Mouse (Mus musculus) left cerebral cortex, postnatal 36 days (tissue): ENCODE results near the gene Loxl3. TPM values are rescaled to one million over a fixed set of nuclear protein-coding genes. Genes with fewer than 3 reads are reported as not detected.

ENCODE experiments used
- DNase-seq, 2 experiments: peaks; one replicate each; pipeline ENCODE4 v3.0.0; 2021 to 2022; ENCODE audit warnings: low spot score in 2 of 2, mixed read lengths in 1 of 2
- intact Hi-C: fragments of 180-260 bp; cut with DNase I; formaldehyde crosslinking; loops from one replicate; pipeline ENCODE4 v1.15.1; 2025
- total RNA-seq, 2 experiments: library from RNA; stranded (reverse); gene quantifications; 2 replicates each; pipeline ENCODE4 v1.2.3; 2021

Loxl3 gene
- 1 to 10 TPM; 2.7 to 4.9 TPM for total RNA-seq

DNA sequence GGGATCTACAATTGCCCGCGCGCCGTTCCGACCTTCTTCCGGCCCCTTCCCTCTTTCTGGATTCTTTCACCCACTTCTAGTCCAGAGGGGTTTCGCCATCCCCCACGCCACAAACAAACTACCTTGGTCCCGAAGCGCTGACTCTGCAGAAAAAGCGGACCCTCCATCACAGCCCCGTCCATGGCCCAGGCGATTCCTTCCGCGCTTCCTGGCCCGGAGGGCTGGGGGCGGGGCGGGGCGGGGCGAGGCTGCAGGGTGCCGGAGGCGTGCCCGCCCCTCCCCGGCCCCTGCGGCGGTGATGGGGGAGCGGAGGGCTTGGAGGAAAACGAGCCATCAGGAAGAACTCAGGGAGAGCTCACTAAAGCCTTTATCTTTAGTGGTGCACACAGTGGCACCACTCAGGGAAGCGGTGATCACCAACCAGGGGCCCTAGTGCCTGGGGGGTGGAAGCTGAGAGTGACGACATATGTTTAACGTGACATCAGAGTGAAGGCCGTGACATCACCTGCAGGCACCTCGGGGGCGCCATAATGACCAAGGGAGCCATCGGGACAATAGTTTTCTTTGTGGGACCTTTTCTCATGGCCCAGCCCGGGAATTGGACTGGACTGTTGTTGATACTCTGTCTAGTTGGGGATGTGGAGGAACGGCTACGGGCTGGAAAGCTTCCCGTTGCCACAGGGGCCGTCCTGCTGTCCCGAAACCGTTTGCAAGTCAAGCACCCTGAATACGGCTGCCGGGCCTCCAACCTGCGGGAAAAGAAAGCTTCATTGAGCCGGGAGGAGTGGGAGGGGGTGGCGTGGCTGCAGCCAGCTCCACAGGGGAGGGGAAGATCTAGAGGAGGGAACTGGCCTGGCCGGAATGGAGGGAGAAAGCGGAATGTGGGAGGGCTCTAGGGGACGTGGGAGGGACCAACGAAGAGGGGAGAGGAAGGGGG, at the start of gene Loxl3, which contains the start of gene Dok1:
Gene Loxl3, plus strand, starts transcription at position 925 of the 937 bp plus-strand sequence.
Gene Dok1, minus strand, starts transcription at position 223 of the 937 bp plus-strand sequence.
- no peak for DNase-seq
- intact Hi-C loops: loop anchor here (2.0 kb wide), 1 partner anchor 19 kb away; no protein-coding TSS in a partner anchor

DNA sequence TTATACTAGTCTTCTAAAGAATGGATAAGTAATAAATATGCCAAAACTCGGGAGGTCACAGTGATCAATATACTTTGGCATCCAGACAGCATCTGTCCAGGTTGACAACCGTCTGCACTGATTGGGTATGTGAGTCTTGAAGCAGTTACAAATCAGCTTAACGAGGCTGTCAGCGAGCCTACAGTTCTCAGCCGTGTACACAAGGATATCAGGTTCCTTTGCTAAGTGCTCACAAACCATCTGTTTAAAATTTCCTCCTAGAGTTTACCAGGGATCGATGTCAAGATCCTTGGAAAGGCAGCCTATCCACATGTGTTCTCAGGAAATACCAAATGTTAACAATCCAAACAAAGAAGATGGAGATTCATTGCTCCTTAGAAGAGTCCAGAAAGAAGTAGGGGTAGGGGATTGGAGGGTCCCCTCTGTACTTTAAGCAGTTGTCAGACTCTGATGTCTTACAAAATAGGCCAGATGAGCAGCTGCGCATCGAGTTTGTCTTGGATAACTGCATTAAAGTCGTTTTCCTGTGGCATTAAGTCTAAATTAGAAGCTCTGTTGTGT, 46.5 kb upstream of the Loxl3 start:
- no peak for DNase-seq
- intact Hi-C loops: no loop called here

DNA sequence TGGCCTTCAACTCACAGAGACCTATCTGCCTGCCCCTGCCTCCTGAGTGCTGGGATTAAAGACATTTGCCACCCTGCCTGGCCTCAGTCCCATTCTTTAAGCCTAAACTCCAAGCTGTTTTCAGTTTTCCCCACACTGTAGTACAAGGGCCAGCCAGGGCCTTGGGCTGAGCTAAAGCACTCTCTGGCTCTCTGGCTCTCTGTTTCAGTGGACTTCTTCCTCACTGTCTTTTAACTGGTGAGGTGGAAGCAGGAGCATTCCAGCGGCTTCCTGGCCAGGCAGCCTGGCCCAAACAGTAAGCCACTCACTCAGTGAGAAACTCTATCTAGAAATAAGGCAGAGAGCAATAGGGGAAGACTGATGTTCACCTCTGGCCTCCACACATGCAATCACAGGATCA, 40.3 kb upstream of the Loxl3 start:
- intact Hi-C loops: loop anchor here (10.0 kb wide), 1 partner anchor 171 kb away; the partner anchor contains the start of gene Dctn1
- DNase-seq: no peak

DNA sequence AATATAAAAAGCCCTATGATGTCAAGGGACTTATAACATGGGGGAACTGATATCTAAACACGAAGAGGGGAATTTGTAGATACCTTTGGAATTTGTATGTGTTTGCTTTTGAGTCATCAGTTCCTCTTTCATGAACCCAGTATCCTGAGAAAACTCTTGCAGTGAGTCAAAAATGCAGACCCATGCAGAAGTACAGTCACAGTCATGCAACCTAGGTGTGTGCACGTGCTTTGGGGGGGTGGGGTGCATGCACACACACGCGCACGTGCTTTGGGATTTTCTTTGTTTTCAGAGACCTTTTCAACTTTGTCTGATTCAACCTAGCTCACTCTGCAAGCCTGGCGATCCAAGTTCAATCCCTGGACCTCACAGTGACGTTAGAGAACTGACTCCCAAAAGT, 39.6 kb upstream of the Loxl3 start:
- DNase-seq: no peak
- intact Hi-C loops: loop anchor here (10.0 kb wide), 1 partner anchor 170 kb away; the partner anchor contains the start of gene Dctn1

DNA sequence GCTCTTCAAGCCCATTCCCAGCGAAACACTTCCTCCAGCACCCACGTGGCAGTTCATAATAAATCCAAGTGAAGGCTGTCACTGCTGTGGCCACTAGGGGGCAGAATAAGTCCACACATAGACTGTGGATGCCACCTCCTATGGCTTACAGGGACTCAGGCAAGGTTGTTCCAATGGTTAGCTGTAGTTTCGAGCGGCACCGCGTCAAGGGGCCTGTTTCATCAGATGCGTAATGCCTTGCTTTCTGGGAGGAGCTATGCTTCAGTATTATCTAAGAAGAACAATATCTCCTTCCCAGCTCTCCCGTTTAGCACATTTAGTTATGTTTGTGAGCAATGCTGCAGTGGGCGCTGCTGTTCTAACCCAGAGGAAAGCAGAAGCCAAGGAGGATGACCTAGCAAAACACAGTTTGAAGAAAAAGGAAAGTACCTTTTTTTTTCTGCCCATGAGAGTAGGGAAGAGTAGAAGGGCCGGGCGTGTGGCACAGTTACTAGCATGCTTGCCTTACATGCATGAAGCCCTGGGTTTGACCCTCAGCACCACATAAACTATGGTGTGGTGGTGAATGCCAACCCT, 37.1 kb upstream of the Loxl3 start:
- peak; percentile 88 to 91 for DNase-seq
- intact Hi-C loops: loop anchor here (1.0 to 10.0 kb wide), 4 partner anchors 57 to 168 kb away; partner anchors contain the start of genes Aup1, Ccdc142, Dctn1 and Gm42688

DNA sequence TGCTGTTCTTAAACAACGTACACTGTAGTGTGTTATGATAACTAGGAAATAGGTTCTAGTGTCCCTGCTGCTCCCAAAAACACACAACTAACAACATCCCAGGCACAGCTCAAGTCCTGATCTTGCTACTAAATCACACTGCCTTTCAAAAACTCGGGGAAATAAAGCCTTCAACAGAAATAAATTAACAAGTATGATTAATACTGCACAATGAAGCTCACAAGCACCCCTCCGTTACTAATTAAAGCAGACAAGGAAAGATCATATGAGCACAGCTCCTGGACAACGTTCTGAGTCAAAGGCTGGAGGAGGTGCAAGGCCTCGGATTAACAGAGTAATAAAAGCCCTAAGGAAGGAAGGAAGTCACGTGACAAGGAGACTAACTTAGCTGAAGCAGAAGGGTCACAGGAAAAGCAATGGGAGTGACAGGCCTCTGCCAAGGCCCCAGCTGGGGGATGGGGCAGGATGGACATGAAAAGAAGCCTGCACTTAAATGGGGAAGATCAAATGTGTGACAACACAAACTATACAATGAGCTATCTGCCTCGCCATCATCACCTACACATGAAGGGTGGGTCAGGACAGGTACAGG, 36.4 kb upstream of the Loxl3 start:
- intact Hi-C loops: loop anchor here (5.0 to 10.0 kb wide), 2 partner anchors 80 to 167 kb away; partner anchors contain the start of genes Dctn1 and Pcgf1
- no peak for DNase-seq

DNA sequence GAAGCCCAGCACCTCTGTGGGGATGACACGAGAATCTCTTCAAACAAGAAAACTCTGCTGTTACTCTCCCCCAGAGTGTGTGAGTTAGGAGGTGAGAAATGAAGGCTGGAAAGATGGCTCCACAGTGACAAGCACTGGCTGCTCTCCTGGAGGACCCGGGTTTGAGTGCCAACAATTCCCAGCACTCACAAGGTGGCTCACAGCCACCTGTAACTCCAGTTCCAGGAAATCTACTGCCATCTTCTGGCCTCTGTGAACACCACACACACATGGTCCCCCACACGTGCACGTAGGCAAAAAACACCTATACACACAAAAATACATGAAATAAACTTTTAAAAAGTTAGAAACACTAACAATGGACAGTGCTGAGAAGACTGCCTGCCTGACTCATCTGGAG, 35.6 kb upstream of the Loxl3 start:
- intact Hi-C loops: loop anchor here (5.0 to 10.0 kb wide), 2 partner anchors 79 to 166 kb away; partner anchors contain the start of genes Dctn1 and Pcgf1
- DNase-seq: no peak

DNA sequence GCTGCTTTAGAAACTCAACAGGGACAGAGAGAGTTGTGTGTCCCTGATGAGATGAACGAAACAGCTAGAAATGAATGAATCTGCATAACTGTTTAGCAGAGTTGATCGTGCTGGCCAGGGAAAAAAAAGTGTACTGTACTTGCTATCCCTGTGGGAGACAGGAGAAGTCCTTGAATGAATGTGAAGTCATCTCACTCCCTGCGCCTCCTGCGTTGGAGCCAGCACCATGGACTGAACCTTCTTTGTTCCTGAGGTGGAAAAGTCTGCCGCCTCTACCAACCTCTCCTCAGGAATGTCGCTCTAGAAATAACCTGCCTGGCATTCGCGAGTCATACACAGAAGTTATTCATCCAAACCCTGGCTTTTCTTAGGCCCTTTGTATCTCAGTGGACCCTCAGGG, 34.0 kb upstream of the Loxl3 start:
- intact Hi-C loops: loop anchor here (5.0 to 10.0 kb wide), 2 partner anchors 77 to 165 kb away; partner anchors contain the start of genes Dctn1 and Pcgf1
- no peak for DNase-seq

DNA sequence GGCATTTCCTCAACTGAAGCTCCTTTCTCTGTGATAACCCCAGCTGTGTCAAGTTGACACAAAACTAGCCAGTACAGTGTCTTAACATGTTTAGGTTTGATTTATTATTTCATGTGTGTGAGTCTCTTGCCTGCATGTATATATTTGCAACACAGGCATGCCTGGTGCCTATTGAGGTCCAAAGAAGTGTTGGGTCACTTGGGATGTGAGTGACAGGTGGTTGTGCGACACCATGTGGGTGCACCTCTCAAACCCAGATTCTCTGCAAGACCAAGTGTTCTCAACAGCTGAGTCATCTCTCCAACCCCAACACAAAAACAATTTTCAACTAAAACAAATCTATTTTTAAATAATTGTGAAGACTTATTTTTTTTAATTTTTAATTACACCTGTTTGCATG, 30.9 kb upstream of the Loxl3 start:
- DNase-seq: no peak
- intact Hi-C loops: no loop called here

DNA sequence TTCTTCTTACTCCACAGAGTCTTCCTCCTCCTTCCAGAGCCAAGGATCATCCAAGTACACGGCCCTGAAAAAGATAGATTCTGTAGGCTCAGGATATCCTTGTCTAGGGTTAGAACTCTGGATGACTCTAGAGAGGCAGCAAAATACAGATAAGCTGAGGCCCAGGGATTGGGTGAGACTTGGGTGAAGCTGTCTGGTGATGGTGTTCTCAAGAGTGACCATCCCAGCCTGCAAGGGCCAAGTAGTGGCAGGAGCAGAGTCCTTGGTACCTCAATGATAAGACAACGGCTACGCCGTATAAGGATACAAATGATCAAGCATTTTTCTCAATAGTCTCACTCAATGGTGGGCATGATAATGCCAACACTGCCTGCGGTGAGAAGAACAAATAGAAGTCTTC, 30.1 kb upstream of the Loxl3 start:
- intact Hi-C loops: no loop called here
- no peak for DNase-seq

DNA sequence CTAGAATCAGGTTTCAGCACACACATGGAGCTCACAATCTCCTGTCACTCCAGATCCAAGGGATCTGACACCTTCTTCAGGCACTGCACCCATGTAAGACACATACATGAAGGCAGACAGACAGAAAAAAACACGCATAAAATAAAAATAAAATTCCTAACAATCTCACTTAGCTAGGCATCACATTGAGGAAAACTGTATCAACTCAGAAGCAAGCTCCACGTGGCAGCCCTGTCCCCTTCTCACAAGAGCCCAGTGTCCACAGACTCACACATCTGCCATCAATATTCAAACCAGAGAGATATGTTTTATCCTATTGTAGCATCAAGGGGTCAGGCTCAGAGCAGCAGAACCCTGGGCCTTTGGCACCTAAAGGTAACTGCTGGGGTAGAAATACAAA, 29.7 kb upstream of the Loxl3 start:
- intact Hi-C loops: no loop called here
- no peak for DNase-seq

DNA sequence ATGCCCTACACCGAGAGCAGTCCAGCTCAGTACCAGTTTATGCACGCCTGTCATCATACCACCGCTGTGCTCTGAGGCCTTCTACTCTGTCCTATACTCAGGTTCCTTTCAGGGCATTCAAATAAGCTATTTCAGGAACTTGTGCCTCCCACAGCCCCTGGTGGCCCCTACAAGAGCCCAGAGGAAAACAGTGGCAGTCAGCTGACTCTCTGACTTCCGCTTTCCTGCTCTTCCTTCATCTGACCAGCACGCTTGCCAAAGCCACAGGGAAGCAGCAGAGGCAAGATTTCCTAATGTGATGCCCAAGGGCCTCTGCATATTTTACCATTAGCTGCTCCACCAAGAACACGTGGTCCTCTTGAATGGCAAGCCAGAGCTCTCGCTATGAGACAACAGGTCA, 29.1 kb upstream of the Loxl3 start:
- intact Hi-C loops: no loop called here
- DNase-seq: no peak

DNA sequence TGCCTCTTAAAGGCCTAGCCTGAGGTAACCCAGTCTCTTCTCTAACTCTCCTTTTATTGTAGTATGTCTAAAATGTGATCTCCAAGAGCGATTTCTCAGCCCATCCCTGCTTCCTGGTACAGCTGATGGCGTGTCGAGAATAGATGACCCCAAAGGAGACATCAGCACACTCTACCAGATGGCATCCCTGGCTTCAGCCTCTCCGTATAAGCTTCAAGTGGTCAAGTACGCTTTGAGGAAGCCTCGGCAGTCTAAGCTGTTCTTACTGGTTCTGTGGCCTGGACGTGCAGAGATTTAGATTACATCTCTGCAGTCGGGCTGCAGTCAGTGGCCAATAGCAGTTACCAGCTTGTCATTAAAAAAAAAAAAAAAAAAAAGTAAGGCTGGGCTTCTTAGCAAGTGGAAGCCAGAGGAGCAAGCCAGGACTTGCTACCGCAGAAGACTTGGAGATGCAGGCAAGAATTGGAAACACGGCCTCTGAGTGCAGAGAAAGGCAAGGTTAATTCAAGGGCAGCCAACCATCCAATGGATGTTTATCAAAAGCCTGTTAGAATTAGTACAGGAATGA, 28.4 kb upstream of the Loxl3 start:
- DNase-seq: no peak

DNA sequence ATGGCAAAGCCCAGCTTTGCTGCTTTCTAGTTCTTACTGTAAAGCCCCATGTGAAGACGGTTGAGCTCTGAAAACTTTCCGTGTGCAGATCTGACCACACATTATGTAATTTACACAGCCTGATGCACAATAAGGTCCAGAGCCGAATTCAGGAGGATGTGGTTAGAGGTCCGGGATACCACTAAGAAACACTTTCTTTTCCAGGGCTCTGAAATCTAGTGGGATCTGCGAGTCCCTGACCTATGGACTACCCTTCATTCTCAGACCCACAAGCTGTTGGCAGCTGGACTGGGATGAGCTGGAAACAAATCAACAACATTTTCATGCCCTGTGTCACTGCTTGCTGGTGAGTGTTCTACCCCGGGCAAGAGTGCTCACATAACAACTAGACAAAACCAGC, 27.9 kb upstream of the Loxl3 start:
- no peak for DNase-seq

More for the DNA sequence above, 28.4 kb upstream of the Loxl3 start:
- intact Hi-C loops: no loop called here

DNA sequence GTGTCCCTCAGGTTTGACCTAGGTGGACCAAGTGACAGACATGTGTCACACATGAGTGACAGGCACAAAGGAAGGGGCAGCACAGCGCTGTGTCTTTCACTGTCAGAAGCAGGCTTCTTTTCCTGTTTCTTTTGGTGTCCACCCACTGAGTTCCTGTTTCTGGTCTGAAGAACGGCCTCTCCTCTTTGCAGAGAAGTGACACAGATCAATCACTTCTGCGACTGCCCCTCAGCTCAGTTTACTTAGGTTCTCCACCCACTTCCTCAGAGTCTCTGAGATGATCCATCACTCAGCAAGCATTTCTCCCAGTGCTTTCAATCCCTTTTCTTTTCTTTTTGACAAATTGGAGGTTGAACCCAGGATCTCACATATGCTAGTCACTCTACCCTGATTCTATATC, 25.3 kb upstream of the Loxl3 start:
- intact Hi-C loops: no loop called here
- DNase-seq: no peak

More for the DNA sequence above, 27.9 kb upstream of the Loxl3 start:
- intact Hi-C loops: no loop called here

DNA sequence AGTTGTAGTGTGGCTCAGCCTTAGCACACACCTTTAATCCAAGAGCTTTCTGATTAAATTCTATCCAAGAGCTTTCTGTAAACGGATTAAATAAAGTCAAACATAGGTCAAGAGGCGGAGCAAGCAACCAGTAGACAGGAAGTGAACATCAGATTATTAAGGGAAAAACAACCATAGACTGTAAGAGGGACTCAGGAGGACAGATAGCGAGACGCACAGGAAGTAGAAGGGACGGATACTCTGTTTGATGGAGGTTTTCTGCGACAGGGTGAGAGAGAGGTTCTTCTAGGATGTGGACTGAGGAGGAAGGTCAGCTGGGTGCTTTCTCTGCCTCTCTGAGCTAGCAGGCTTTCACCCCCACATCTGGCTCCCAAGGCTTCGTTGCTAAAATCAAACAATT, 24.0 kb upstream of the Loxl3 start:
- DNase-seq: no peak
- intact Hi-C loops: no loop called here

DNA sequence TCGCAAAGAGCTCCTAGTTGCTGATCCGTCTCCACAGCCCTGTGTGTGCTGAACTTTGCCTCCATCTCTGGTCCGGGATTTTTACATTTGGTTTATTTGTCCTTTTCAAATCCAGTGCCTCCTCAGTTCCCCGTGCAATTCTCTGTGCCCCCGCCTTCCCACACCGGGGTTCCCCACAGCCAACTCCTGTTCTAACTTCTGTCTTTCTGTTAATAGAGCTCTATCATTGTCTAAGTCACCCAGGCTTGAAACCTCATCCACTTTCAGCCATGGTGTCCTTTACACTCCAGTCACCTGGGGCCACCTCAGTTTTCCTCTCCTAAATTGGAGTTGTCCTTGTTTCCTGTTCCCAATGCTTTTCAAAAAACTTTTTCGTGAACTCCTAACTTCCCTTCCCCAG, 22.7 kb upstream of the Loxl3 start:
- intact Hi-C loops: no loop called here
- DNase-seq: no peak

DNA sequence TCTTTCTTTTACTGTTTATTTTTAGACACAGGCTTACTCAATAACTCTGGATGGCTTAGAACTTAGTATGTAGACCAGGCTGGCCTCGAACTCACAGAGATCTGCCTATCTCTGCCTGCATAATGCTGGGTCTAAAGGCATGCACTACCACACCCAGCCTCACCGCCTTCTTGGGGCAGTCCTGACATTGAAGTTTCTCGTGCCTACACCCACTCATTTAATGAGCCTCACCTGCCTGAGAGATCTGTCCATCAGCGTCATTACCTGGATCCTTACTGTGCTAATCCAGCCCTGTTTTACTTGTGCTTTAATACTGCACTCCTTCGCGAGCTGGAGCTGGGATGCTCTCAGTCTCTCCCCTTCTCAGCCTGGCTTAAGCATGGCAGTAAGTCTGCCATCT, 22.2 kb upstream of the Loxl3 start:
- intact Hi-C loops: no loop called here
- DNase-seq: no peak

DNA sequence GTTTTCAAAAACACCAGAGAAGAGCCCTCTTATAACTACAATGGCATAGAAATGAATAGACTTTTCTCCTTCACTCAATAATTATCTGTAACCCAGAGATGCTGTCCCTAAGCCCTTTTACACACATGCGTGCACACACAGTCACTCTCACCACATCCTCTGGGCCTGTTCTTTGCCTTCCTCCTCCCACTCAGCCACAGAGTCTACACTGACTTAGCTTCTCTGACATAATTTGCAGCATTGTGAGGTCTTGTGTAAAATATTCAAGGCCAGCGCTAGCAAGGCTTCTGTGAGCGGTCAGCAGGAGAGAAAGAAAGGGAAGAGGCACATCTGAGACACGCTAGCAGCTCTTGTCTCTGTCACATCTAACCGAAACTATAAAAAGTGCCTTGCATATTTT, 20.5 kb upstream of the Loxl3 start:
- intact Hi-C loops: no loop called here
- no peak for DNase-seq
